Mouse (Mus musculus): ENCODE data around the gene Sparcl1.

- no peak for TF ChIP-seq CTCF (IDR thresholded peaks at IDR 0.05; ENCODE audit: extremely low read depth, insufficient read depth, low read length)
- no peak for TF ChIP-seq POLR2A (IDR thresholded peaks at IDR 0.05; ENCODE audit: extremely low read depth, insufficient read depth, low read length)
These were observed 70.6 kb downstream of the Sparcl1 start for GRCm38 (mm10) chr5:104042906-104043305.

Data from cortical plate, adult 2 months (tissue).